Mouse (Mus musculus): ENCODE results near the gene Nsg2. TPM values are rescaled to one million over a fixed set of nuclear protein-coding genes. Genes with fewer than 3 reads are reported as not detected.

Gene Nsg2
- total RNA-seq, 4 experiments from 2014 or later = 0.15 to 0.19 TPM; not detected in 2

- no peak for DNase-seq (ENCODE audit: low spot score in 2 of 2)
These were observed 11.8 kb downstream of the Nsg2 start for GRCm38 (mm10) chr11:32011867-32012603.

DNA sequence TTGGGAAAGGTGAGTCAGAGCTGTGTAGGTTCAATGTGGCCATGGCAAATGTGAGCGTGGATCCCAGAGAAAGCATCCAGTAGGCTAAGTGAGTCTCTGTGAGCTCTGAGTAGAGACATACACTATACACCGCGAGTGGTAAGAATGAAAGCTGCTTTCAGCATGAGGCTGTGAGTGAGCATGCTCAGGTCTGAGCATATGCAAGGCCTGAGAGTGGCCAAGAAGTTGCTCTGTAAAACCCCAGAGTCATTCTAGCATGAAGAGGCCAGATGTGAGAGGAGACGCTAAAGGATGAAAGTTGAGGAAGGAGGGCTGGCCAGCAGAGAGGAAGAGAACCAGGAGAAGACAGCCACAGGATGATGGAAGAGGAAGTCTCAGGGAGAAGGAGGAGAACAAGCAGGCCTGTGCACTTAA is 12.8 kb downstream of the Nsg2 start:
- DNase-seq (ENCODE audit: low spot score in 2 of 2) = no peak

- no peak for DNase-seq (ENCODE audit: low spot score in 2 of 2)
These were observed 13.3 kb downstream of the Nsg2 start for GRCm38 (mm10) chr11:32013561-32013960.

- no peak for DNase-seq (ENCODE audit: low spot score in 2 of 2)
These were observed 17.9 kb downstream of the Nsg2 start for GRCm38 (mm10) chr11:32018201-32018600.

GRCm38 (mm10) chr11:32020031-32020965 is 20.0 kb downstream of the Nsg2 start:
- no peak for DNase-seq (ENCODE audit: low spot score in 2 of 2)

GRCm38 (mm10) chr11:32026634-32027033 is 26.4 kb downstream of the Nsg2 start:
- DNase-seq (ENCODE audit: low spot score in 2 of 2) = no peak

GRCm38 (mm10) chr11:32027474-32028342 is 27.4 kb downstream of the Nsg2 start:
- DNase-seq (ENCODE audit: low spot score in 2 of 2) = no peak

- DNase-seq (ENCODE audit: low spot score in 2 of 2) = no peak
These were observed 28.3 kb downstream of the Nsg2 start for GRCm38 (mm10) chr11:32028605-32029004.

GRCm38 (mm10) chr11:32029356-32029755 is 29.1 kb downstream of the Nsg2 start:
- DNase-seq (ENCODE audit: low spot score in 2 of 2) = no peak

GRCm38 (mm10) chr11:32031396-32031795 is 31.1 kb downstream of the Nsg2 start:
- DNase-seq (ENCODE audit: low spot score in 2 of 2) = no peak

DNA sequence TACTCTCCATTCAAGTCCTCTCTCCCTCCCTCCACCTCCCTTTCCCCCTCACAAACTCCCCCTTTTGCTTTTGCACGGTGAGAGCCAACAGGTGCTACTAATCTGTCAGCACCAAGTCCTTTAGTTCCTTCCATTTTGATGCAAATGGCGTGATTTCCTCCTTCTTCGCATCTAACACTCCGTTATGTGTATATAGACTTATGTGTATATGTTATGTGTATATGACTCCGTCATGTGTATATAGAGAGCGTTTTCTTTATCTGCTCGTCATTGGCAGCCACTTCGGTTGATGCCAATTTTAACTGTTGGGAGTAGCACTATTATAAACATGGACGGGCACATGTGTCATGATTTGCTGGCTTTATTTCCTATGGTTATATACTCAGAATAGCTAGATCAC is 31.8 kb downstream of the Nsg2 start:
- no peak for DNase-seq (ENCODE audit: low spot score in 2 of 2)

- DNase-seq (ENCODE audit: low spot score in 2 of 2) = no peak
These were observed 35.6 kb downstream of the Nsg2 start for GRCm38 (mm10) chr11:32035831-32036230.

DNA sequence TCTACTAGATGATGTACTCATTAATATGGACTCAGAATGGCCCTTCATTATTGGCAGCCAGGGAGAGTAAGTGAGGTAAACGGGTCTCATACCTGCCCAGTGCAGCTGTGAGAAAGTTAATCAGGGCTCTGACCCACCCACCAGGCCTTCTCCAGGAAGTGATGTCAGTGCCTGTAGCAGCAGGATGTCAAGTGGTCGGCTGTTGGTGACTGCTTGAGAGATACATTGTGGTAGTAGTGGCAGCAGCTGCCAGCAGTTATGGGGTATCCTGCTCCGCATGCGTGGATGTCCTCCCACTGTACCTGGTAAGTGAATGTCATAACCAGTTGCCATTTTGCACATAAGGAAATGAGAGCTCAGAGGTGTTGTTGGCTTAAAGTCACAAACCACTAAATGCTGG is 39.4 kb downstream of the Nsg2 start:
- no peak for DNase-seq (ENCODE audit: low spot score in 2 of 2)

DNA sequence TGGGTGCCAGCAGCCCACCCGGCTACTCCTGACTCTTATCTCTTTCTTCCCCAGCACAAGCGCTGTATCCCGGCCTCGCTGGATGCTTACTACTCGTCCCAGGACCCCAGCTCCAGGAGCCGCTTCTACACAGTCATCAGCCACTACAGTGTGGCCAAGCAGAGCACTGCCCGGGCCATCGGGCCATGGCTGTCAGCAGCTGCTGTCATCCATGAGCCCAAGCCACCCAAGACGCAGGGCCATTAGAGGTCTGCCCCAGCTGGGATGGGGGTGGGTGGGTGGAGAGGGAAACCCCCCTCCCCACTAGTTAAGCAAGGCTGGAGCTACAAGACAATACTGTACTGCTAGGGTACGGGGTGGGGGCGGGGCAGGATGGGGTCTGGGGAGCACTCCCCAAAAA is 57.1 kb downstream of the Nsg2 start:
- no peak for DNase-seq (ENCODE audit: low spot score in 2 of 2)

DNA sequence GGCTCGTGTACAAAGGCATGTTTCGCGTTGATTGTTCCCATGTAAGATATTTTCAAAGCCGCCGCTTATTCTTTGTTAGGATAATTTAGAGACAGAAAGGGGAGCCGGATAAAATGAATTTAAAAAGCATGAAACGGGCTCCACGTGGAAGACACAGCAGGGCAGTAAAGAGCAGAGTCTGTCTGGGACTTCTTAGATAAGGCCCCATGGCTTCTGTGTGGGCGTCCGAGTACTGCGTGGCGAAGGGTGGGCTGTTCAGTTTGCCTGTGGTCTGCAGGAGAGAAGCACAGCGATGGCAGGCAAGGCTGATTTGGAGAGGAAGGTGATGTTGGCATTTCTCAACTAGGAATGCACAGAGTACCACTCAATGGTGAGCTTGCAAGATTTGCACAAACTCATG is 57.6 kb downstream of the Nsg2 start:
- DNase-seq (ENCODE audit: low spot score in 2 of 2) = no peak

DNA sequence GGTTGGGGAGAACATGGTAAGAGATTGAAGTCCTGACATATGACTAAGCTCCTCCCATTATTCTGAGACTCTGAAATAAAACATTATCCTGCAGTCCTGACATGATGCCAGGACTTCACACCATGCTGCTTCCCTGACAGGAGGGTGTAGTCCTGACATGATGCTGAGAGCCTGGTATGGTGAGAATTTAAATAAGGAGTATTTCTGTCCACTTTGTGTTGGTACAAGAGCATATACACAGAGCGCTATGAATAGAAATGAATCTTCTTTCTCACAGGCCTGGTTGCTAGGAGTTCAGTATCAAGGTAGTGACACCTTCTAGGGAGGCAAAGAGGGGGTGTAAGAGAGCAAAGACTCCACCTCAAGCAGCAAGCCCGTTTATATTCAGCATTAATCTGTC is 60.8 kb downstream of the Nsg2 start:
- no peak for DNase-seq (ENCODE audit: low spot score in 2 of 2)

GRCm38 (mm10) chr11:32061874-32062273 is 61.6 kb downstream of the Nsg2 start:
- DNase-seq (ENCODE audit: low spot score in 2 of 2) = no peak

GRCm38 (mm10) chr11:32063775-32064510 is 63.7 kb downstream of the Nsg2 start:
- DNase-seq (ENCODE audit: low spot score in 2 of 2) = no peak

GRCm38 (mm10) chr11:32064511-32064862 is 64.2 kb downstream of the Nsg2 start:
- no peak for DNase-seq (ENCODE audit: low spot score in 2 of 2)

DNA sequence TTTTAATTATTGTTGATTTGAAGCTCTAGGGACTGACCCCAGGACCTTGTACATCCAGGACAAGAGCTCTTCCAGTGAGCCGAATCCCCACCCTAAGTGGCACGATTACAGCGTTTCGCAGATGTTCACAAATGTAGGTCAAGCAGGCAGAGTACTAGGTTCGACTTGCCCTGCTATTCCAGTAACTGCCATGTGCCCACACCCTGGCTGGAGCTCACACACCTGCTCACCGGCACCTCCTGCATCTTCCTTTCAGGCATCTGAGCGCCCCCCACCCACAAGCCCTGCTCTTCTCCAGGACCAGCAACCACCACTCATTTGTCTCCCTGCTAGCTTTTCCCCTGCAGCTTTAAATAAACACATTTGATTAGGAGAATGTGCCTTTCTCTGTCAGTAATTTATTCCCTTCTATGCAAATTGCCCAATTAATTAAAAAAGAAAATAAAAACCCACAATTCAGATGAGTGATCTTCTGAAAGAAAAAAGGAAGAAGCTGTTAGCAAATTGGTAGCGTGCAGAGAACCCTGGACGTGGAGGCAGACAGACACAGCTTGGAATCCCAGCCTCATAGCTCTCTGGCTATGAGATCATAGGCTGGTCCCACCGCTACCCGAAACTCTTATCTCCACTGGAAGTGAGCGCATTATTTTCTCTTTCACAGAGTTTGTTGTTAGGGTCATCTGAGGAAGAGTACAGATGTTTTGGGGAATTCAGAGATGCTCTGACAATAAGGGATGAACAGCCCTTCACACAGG is 68.7 kb downstream of the Nsg2 start:
- no peak for DNase-seq (ENCODE audit: low spot score in 2 of 2)
